Mouse (Mus musculus): ENCODE measurements around the gene Kif3a. TPM values are rescaled to one million over a fixed set of nuclear protein-coding genes. Genes with fewer than 3 reads are reported as not detected.

The Kif3a gene
- polyA plus RNA-seq, 1 experiment from 2014 or later = 65.7 TPM

- Histone ChIP-seq H3K4me2 (no peak overlapping the region), H3K27me3 (no peaks in the 10 kb centered on the region), H3K36me3 (no peaks in the 10 kb centered on the region), H3K4me3 (no peak overlapping the region), H3K27ac (no peak overlapping the region), H3K4me1 (no peaks in the 10 kb centered on the region), H3K9me3 (no peaks in the 10 kb centered on the region), H3K9ac (no peak overlapping the region)
- WGBS = 85% methylated on average over 4 of the region's 4 CpGs
- no peak for ATAC-seq (ENCODE audit: borderline replicate concordance, extremely low read depth, low FRiP score, low TSS enrichment)
Observed at GRCm38 (mm10) chr11:53620094-53620493, 52.9 kb downstream of the Kif3a start.

GRCm38 (mm10) chr11:53621582-53622439, 54.6 kb downstream of the Kif3a start:
- Histone ChIP-seq H3K4me3 (no peak overlapping the region), H3K36me3 (no peaks in the 10 kb centered on the region), H3K4me1 (no peaks in the 10 kb centered on the region), H3K9ac (no peak overlapping the region), H3K27ac (no peak overlapping the region), H3K9me3 (no peaks in the 10 kb centered on the region), H3K4me2 (no peak overlapping the region), H3K27me3 (no peaks in the 10 kb centered on the region)
- no peak for ATAC-seq (ENCODE audit: borderline replicate concordance, extremely low read depth, low FRiP score, low TSS enrichment)
- WGBS = 79% methylated on average over 11 of the region's 11 CpGs

- no peaks in the 10 kb centered on the region for H3K4me1 ChIP-seq
Observed at GRCm38 (mm10) chr11:53622440-53622806, 55.2 kb downstream of the Kif3a start.

GRCm38 (mm10) chr11:53623573-53623972, 56.4 kb downstream of the Kif3a start:
- Histone ChIP-seq H3K9ac (no peak overlapping the region), H3K4me3 (no peak overlapping the region), H3K27me3 (no peaks in the 10 kb centered on the region), H3K27ac (no peak overlapping the region), H3K4me1 (no peaks in the 10 kb centered on the region), H3K4me2 (no peak overlapping the region), H3K9me3 (no peaks in the 10 kb centered on the region), H3K36me3 (no peaks in the 10 kb centered on the region)
- WGBS = 60% methylated on average over 9 of the region's 9 CpGs
- no peak for ATAC-seq (ENCODE audit: borderline replicate concordance, extremely low read depth, low FRiP score, low TSS enrichment)

More at GRCm38 (mm10) chr11:53622440-53622806, 55.2 kb downstream of the Kif3a start:
- Histone ChIP-seq H3K27me3 (no peaks in the 10 kb centered on the region), H3K4me2 (no peak overlapping the region), H3K4me3 (no peak overlapping the region), H3K9ac (no peak overlapping the region), H3K9me3 (no peaks in the 10 kb centered on the region), H3K36me3 (no peaks in the 10 kb centered on the region), H3K27ac (no peak overlapping the region)
- 52% methylated on average over 6 of the region's 6 CpGs for WGBS
- no peak for ATAC-seq (ENCODE audit: borderline replicate concordance, extremely low read depth, low FRiP score, low TSS enrichment)

GRCm38 (mm10) chr11:53624124-53624523, 56.9 kb downstream of the Kif3a start:
- Histone ChIP-seq H3K4me2 (no peak overlapping the region), H3K27me3 (no peaks in the 10 kb centered on the region), H3K4me3 (no peak overlapping the region), H3K36me3 (no peaks in the 10 kb centered on the region), H3K4me1 (no peaks in the 10 kb centered on the region), H3K27ac (no peak overlapping the region), H3K9me3 (no peaks in the 10 kb centered on the region), H3K9ac (no peak overlapping the region)
- no peak for ATAC-seq (ENCODE audit: borderline replicate concordance, extremely low read depth, low FRiP score, low TSS enrichment)
- 84% methylated on average over 2 of the region's 2 CpGs for WGBS

- no peak overlapping the region for H3K4me3 ChIP-seq
- no peaks in the 10 kb centered on the region for H3K4me1 ChIP-seq
- no peak overlapping the region for H3K4me2 ChIP-seq
- 65% methylated on average over 17 of the region's 17 CpGs for WGBS
- ATAC-seq (ENCODE audit: borderline replicate concordance, extremely low read depth, low FRiP score, low TSS enrichment) = no peak
- H3K27ac ChIP-seq = no peak overlapping the region
- H3K27me3 ChIP-seq = no peaks in the 10 kb centered on the region
- no peaks in the 10 kb centered on the region for H3K36me3 ChIP-seq
- no peak overlapping the region for H3K9ac ChIP-seq
- H3K9me3 ChIP-seq = no peaks in the 10 kb centered on the region
Observed at GRCm38 (mm10) chr11:53626802-53627373, 59.7 kb downstream of the Kif3a start.

GRCm38 (mm10) chr11:53627859-53628258, 60.7 kb downstream of the Kif3a start:
- WGBS = 26% methylated on average over 1 of the region's 1 CpGs
- 0 out of 2 replicates have a peak, but pooled peaks have one; percentile 49 for ATAC-seq (ENCODE audit: borderline replicate concordance, extremely low read depth, low FRiP score, low TSS enrichment)
- H3K9me3 ChIP-seq = no peaks in the 10 kb centered on the region
- H3K4me3 ChIP-seq = no peak overlapping the region
- H3K27me3 ChIP-seq = no peaks in the 10 kb centered on the region
- no peak overlapping the region for H3K4me2 ChIP-seq
- no peak overlapping the region for H3K9ac ChIP-seq
- H3K36me3 ChIP-seq = no peaks in the 10 kb centered on the region
- no peaks in the 10 kb centered on the region for H3K4me1 ChIP-seq
- no peak overlapping the region for H3K27ac ChIP-seq

- H3K27ac ChIP-seq = no peak overlapping the region
- H3K4me2 ChIP-seq = no peak overlapping the region
- peaks cover 12% of the 10 kb centered on the region for H3K27me3 ChIP-seq
- peaks cover 13% of the 10 kb centered on the region for H3K4me1 ChIP-seq
- WGBS = 71% methylated on average over 14 of the region's 14 CpGs
- H3K36me3 ChIP-seq = no peaks in the 10 kb centered on the region
- H3K9ac ChIP-seq = no peak overlapping the region
- no peak overlapping the region for H3K4me3 ChIP-seq
- no peaks in the 10 kb centered on the region for H3K9me3 ChIP-seq
- no peak for ATAC-seq (ENCODE audit: borderline replicate concordance, extremely low read depth, low FRiP score, low TSS enrichment)
Observed at GRCm38 (mm10) chr11:53632122-53632733, 65.0 kb downstream of the Kif3a start.

GRCm38 (mm10) chr11:53633644-53634043, 66.5 kb downstream of the Kif3a start:
- H3K27me3 ChIP-seq = peaks cover 18% of the 10 kb centered on the region
- H3K9ac ChIP-seq = no peak overlapping the region
- H3K4me2 ChIP-seq = no peak overlapping the region
- 81% methylated on average over 7 of the region's 7 CpGs for WGBS
- no peaks in the 10 kb centered on the region for H3K9me3 ChIP-seq
- H3K36me3 ChIP-seq = no peaks in the 10 kb centered on the region
- no peak overlapping the region for H3K4me3 ChIP-seq
- H3K4me1 ChIP-seq = peaks cover 13% of the 10 kb centered on the region
- H3K27ac ChIP-seq = no peak overlapping the region
- ATAC-seq (ENCODE audit: borderline replicate concordance, extremely low read depth, low FRiP score, low TSS enrichment) = no peak

GRCm38 (mm10) chr11:53634556-53634955, 67.4 kb downstream of the Kif3a start, which contains the start of gene Il13:
Il13 (minus strand) TSS chr11:53634702.
- H3K4me3 ChIP-seq = no peak within 1 kb of the TSS
- no peaks in the 10 kb centered on the region for H3K9me3 ChIP-seq
- ATAC-seq (ENCODE audit: borderline replicate concordance, extremely low read depth, low FRiP score, low TSS enrichment) = no peak
- no peak within 1 kb of the TSS for H3K9ac ChIP-seq
- H3K27me3 ChIP-seq = peaks cover 18% of the 10 kb centered on the region
- H3K4me1 ChIP-seq = peaks cover 13% of the 10 kb centered on the region
- H3K36me3 ChIP-seq = no peaks in the 10 kb centered on the region
- H3K4me2 ChIP-seq = no peak within 1 kb of the TSS
- WGBS = 93% methylated on average over 8 of the region's 8 CpGs
- no peak within 1 kb of the TSS for H3K27ac ChIP-seq

- peak overlapping the region; percentile 37 for H3K4me3 ChIP-seq
- H3K4me2 ChIP-seq = peak overlapping the region; percentile 74
- 0 out of 2 replicates have a peak, but pooled peaks have one; percentile 16 for ATAC-seq (ENCODE audit: borderline replicate concordance, extremely low read depth, low FRiP score, low TSS enrichment)
- no peaks in the 10 kb centered on the region for H3K36me3 ChIP-seq
- 38% methylated on average over 9 of the region's 9 CpGs for WGBS
- H3K9ac ChIP-seq = no peak overlapping the region
- H3K4me1 ChIP-seq = peaks cover 13% of the 10 kb centered on the region
- no peak overlapping the region for H3K27ac ChIP-seq
- H3K27me3 ChIP-seq = peaks cover 18% of the 10 kb centered on the region
- H3K9me3 ChIP-seq = no peaks in the 10 kb centered on the region
Observed at GRCm38 (mm10) chr11:53635590-53636182, 68.5 kb downstream of the Kif3a start.
